Mouse (Mus musculus) adrenal gland, adult 2 months (tissue): Measurements from ENCODE around the gene Fuom. TPM values are rescaled to one million over a fixed set of nuclear protein-coding genes. Genes with fewer than 3 reads are reported as not detected.

Experiments
- DNase-seq: peaks from one replicate; pipeline ENCODE4 v3.0.0; 2021
- polyA plus RNA-seq: library from polyadenylated mRNA; depleted of rRNA; stranded (reverse); fragments of >200 nt; gene quantifications from 2 replicates; pipeline ENCODE4 v1.2.3, GENCODE M21; 2012
- total RNA-seq, 2 experiments: library from RNA; stranded (reverse); gene quantifications; 2 replicates each; pipeline ENCODE4 v1.2.3; 2021

The Fuom gene
- total and polyA plus RNA-seq, 3 experiments: 61.9 to 89.3 (median 72.5) TPM

- DNase-seq: peak; percentile 73
Measured at GRCm38 (mm10) chr7:140104009-140104408, 1.8 kb upstream of the Fuom start.

- no peak for DNase-seq
Measured at GRCm38 (mm10) chr7:140101498-140101897, 743 bp downstream of the Fuom start.

GRCm38 (mm10) chr7:140098466-140098865 lies 3.8 kb downstream of the Fuom start:
- DNase-seq: no peak

GRCm38 (mm10) chr7:140096055-140096454 lies 6.2 kb downstream of the Fuom start:
- no peak for DNase-seq

- DNase-seq: no peak
Measured at GRCm38 (mm10) chr7:140095556-140095955, 6.7 kb downstream of the Fuom start.

- no peak for DNase-seq
Measured at GRCm38 (mm10) chr7:140094954-140095353, 7.3 kb downstream of the Fuom start.

GRCm38 (mm10) chr7:140092924-140093528 lies 9.2 kb downstream of the Fuom start, which contains the start of gene Prap1:
Gene Prap1, plus strand, starts transcription at chr7:140093395.
- no peak for DNase-seq

GRCm38 (mm10) chr7:140090601-140091000 lies 11.6 kb downstream of the Fuom start:
- DNase-seq: no peak

GRCm38 (mm10) chr7:140082242-140082678 lies 20.0 kb downstream of the Fuom start, which contains the start of gene Caly:
Gene Caly, minus strand, starts transcription at chr7:140082548.
- DNase-seq: no peak

GRCm38 (mm10) chr7:140081408-140082241 lies 20.6 kb downstream of the Fuom start:
- no peak for DNase-seq

GRCm38 (mm10) chr7:140080503-140081156 lies 21.6 kb downstream of the Fuom start:
- DNase-seq: peak; percentile 89

GRCm38 (mm10) chr7:140078711-140079110 lies 23.5 kb downstream of the Fuom start:
- DNase-seq: peak; percentile 62

- DNase-seq: no peak
Measured at GRCm38 (mm10) chr7:140077698-140078097, 24.5 kb downstream of the Fuom start.

- DNase-seq: peak; percentile 21
Measured at GRCm38 (mm10) chr7:140070042-140070711, 32.1 kb downstream of the Fuom start.

- DNase-seq: no peak
Measured at GRCm38 (mm10) chr7:140067397-140067796, 34.8 kb downstream of the Fuom start.

- DNase-seq: peak; percentile 59
Measured at GRCm38 (mm10) chr7:140063092-140063491, 39.1 kb downstream of the Fuom start.

- peak; percentile 32 for DNase-seq
Measured at GRCm38 (mm10) chr7:140062307-140062706, 39.9 kb downstream of the Fuom start.

GRCm38 (mm10) chr7:140061832-140062130 lies 40.5 kb downstream of the Fuom start:
- no peak for DNase-seq

GRCm38 (mm10) chr7:140060936-140061831 lies 41.1 kb downstream of the Fuom start:
- DNase-seq: peak; percentile 51

GRCm38 (mm10) chr7:140059601-140060000 lies 42.6 kb downstream of the Fuom start:
- DNase-seq: no peak

GRCm38 (mm10) chr7:140058528-140058927 lies 43.7 kb downstream of the Fuom start:
- DNase-seq: no peak
